Mouse (Mus musculus): ENCODE data around the gene Olfr434.
"Not testable (repeated sequence)": the region's sequence is repeated elsewhere in the genome, so short reads cannot be mapped to it uniquely, and the experiment has no call there.

Olfr434 gene

DNA sequence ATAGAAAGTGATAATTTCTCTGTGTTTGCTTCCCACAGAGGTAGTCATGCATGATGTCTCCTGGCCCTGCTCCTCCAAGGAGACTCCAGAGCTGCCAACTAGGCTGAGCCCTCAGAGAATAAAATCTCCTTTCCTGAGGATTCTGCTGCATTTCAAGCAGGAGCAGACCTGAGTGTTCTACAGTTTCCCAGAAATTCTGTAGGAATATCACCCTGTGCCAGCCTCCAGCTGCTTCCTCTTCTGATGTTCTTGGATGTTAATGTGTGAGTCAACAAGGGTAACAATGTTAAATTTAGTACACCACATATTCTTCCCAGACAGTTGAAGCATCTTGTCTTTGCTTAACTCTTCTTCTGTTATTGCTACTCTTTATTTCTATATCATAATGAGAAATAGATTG is at the start of gene Olfr434:
Olfr434 (plus strand) TSS at position 149 of the 400 bp plus-strand sequence.
- not testable (repeated sequence) for DNase-seq (ENCODE audit: extremely low spot score, low spot score)

DNA sequence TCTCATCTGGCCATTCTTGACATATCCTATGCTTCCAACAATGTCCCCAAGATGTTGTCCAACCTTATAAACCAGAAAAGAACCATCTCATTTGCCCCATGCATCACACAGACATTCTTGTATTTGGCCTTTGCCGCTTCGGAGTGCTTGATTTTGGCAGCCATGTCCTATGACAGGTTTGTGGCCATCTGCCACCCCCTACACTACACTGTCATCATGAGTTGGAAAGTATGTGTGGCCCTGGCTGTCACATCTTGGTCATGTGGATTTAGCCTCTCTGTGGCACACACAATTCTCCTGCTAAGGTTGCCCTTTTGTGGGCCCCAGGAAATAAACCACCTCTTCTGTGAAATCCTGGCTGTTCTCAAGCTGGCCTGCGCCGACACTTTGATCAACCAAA is 45.6 kb upstream of the Olfr434 start:
- no peak for DNase-seq (ENCODE audit: extremely low spot score, low spot score)

DNA sequence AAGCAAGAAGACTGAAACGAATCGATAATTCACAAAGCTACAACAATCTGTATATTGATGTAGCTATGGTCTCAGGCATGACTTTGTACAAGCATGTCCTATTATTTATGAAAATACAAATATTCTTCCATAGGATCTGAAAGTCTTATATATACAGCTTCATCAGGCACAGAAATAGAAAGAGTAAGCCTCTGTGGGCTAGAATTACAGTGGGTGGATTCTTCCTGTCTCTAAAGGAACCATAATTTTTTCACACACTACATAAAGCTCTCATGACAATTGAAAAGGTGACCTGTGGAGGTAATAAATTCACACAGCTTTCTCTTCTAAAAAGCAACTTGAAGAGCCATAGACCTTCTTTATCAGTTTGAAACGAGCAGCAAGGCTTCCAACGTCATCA is 41.0 kb upstream of the Olfr434 start, which contains the start of gene Olfr13:
Olfr13 (plus strand) TSS at position 301 of the 400 bp plus-strand sequence.
- DNase-seq (ENCODE audit: extremely low spot score, low spot score), result no peak

DNA sequence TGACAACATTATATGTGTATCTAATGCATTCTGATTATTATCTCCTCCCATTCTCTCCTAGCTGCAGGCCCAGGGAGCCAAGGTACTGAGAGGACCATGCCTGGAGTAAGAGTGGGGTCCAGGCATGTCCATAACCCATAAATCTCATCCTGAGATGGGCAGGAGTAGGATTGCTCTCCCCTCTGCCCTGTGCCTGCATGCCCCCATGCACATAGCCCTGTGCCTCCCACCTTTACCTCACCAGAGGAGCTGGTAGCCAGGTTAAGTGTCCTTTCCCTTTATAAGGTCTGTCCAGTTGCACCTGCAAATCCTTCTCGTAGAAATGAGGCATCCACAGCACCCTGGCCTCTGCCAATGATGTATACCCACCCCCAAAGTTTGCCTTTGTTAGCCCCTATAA is 34.7 kb upstream of the Olfr434 start:
- no peak for DNase-seq (ENCODE audit: extremely low spot score, low spot score)

DNA sequence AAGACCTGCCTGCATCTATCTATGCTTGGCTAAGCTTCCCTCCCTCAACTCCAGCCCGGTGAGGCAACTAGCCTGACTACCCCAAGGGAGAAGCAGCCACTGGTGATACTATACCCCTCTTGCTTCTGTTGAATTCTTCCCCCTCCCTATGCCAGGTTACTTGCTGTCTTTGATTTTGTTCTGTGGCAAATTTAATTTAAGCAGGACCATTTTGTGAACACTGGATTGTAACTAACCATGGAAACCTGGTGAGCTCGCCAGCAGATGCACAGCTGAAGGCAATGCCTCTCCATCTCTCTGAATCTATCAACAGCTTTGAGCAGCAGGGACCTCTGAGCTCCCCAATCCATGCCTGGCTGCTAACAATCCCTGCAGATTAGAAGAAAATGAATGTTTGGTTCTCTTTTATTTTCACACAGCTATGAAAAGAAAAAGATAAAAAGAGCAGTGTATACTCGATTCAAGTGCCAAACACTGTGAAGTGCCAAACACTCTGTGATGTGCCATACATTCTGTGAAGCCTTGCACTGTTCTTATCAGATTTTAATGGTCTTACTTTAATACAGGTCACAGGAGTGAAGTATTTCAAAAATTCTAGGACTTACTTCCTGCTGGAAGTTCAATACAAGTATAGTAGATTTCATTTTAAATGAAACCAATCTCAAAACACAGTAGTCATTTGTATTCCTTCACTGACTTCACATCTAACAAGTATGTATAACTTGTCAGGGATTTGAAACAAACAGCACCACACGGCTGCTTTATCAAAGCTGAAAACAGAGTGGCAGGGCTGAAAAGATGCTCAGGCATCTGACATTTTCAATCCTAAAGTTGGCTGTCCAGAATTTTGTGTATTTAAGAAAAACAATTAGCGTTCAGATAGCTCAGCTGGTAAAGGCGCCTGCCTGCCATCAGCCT is 34.0 kb upstream of the Olfr434 start:
- no peak for DNase-seq (ENCODE audit: extremely low spot score, low spot score)

DNA sequence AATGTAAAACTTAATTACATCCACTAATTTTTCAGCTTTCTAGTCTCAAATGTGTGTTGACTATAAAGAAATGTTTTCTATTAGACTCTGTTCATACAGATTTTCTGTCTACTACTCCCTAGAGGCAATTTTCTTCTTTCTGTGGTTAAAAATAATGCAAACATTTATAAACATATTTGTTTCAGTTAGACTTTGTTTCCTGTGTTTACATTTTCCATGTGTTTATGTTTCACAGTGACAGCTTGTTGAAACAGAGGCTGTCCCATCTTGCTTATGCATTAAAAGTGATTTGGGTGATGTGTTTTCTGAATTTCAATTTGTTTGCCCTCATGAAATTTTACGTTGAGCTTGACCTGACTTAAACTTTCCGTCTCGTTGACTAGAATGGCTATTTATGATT is 21.8 kb upstream of the Olfr434 start:
- no peak for DNase-seq (ENCODE audit: extremely low spot score, low spot score)

DNA sequence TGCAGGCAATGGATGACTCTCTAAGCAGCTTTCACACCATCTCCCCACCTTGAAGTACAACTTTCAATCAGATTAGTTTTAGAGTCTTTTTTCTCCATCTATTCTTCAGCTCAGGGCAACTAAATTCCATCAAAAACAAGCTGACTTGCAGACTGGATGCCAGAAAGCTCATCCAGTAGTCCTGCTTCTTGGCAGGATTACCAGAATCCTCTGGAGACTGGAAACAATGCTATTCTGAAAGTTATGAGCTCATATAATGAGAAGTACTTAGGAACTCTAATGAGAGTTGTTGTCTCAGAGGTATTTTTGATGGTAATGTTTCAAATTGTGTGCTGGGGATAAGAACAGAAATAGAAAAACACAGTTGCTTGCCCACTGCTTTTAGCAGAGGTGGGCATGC is 16.0 kb upstream of the Olfr434 start, which contains the start of gene Olfr435:
Olfr435 (plus strand) TSS at position 366 of the 400 bp plus-strand sequence.
- no peak for DNase-seq (ENCODE audit: extremely low spot score, low spot score)

DNA sequence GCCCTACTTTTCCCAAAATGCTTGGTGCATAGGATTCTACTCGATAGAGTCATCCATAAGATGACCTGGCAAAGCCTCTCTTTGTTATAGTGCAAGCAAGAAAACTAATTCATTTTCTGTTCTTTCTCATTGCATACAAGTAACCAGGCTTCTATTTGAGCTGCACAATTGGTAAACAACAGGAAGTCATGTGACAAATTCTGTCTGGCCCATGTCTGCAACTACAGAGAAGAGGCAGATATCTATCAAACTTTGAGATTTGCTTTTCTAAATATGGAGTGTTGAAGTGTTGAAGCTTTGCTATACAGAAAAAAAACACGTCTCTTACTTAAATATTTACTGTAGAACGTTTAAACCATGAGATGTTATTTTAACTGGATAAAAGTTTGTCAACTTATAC is 14.7 kb upstream of the Olfr434 start:
- no peak for DNase-seq (ENCODE audit: extremely low spot score, low spot score)

DNA sequence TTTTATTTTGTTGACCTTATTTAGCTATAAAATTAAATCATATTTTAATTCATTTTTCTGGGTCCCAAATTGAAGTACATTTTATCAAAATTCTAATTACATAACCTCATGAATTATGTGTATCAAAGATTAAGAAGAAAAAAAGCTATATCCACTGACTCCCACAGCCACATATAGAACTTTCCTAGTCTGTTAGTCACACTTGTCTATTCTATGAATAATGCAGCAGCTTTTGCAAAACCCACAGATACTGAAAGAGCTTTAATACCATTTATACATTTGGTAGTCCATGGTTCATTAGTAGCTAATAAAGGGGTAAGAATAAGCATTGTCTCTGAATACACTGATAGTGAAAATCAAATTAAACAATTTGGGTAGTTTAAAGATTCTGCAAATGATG is 10.0 kb upstream of the Olfr434 start:
- no peak for DNase-seq (ENCODE audit: extremely low spot score, low spot score)

DNA sequence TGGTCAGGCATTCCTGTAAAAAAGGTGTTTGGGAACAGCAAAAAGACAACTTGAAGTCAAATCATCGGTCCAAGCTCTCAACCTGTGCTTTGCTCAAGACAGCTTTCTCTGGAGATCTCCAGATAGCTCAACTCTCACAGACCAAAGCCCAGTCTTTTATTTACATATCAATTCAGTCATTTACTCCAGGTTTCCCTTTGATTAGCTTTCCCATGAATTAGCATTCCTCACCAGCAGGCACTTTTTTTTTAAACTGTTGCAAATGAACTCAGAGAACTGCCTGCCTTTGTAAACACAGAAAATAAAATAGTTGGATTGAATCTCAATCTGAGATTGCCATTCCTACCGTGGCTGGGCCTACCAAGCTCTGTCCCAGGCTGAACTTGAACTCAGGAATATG is 7.5 kb upstream of the Olfr434 start:
- no peak for DNase-seq (ENCODE audit: extremely low spot score, low spot score)

DNA sequence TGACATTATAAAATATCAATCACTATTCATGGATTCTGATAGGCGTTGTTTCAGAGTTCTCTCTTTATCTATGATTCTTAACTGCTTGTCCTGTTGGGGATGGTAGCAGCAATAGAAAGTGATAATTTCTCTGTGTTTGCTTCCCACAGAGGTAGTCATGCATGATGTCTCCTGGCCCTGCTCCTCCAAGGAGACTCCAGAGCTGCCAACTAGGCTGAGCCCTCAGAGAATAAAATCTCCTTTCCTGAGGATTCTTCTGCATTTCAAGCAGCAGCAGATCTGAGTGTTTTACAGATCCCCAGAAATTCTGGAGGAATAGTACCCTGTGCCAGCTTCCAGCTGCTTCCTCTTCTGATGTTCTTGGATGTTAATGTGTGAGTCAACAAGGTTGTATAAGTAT is 18.4 kb downstream of the Olfr434 start, which contains the start of gene Olfr47:
Olfr47 (plus strand) TSS at position 275 of the 400 bp plus-strand sequence.
- not testable (repeated sequence) for DNase-seq (ENCODE audit: extremely low spot score, low spot score)

DNA sequence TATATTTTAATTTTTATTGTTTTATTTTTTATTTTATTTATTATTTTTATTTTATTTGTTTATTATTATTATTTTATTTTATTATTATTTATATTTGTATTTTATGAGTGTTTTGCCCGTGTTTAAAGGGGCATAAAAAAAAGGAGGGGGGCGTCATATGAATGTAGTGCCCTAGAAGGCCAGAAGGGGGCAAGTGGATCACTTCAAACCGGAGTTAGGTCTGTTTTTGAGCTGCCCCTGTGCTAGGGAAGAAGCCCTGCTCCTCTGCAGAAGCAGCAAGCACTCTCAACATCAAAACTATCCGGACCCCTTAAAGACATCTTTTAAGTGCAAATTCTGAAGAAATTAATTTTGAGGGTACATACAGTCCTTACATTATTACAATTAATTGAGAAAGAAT is 29.2 kb downstream of the Olfr434 start:
- DNase-seq (ENCODE audit: extremely low spot score, low spot score), result no peak

DNA sequence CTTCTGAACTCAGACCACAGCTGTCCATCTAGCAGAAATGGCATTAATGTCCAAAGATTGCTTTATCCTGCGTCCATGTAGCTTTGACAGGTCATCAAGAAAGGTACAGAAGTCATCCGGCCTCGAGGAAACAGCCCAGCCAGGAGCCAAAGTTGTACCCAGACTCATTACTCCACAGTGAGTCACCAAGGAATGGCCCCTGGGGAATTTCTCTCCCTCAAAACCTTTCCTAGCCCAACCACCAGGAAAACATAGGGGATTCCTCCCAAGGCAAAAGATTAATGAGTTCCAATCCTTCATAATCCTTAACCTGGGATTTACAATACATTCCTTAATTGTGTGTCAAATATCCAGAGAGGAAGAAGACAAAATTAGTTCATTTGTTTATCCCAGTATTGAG is 34.6 kb downstream of the Olfr434 start:
- DNase-seq (ENCODE audit: extremely low spot score, low spot score), result no peak

DNA sequence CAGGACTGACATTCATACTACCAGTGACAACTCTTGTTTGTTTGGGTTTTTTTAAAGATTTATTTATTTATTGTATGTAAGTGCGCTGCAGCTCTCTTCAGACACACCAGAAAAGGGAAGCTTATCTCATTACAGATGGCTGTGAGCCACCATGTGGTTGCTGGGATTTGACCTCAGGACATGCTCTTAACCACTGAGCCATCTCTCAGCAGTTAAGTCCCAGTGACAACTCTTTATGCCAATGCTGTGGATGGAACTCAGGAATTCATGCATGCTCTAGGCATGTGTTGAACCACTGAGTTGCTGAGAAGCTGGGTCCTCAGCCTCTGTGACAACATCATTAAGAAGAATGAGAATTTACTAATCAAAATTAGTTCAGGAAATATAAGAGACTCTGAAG is 40.2 kb downstream of the Olfr434 start:
- DNase-seq (ENCODE audit: extremely low spot score, low spot score), result no peak

DNA sequence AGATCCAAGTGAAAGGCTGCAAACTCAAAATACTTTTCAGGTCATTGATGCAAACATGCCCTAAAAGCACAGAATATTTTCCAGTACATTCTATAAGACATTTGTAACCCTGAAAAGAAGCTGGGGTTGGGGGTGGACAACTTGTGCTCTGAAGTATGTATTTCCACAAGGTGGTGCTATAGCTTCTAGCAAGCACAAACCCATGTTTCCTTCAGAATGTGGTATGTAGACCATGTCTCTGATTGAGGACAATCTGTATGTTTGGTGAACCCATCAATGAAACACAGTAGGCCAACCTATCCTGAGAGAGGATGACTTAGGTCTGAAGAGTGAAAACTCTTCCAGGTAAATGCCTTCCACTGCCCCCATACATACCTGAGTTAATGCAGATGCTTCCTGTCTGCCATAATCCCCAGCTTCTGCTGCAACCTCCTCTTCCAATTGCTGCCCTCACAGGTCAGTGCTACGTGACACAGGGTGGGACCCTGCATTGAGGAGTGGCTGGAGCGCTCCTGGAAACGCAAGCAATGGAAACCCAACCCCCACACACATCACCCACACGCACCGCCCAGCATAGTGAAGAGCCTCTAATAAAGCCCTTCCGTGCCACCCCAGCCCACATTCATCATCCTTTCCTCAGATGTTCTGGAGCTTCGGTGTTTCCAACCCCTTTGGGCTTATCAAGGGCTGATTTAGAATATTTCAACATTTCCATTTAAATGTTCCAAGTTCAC is 41.5 kb downstream of the Olfr434 start:
- DNase-seq (ENCODE audit: extremely low spot score, low spot score), result no peak

DNA sequence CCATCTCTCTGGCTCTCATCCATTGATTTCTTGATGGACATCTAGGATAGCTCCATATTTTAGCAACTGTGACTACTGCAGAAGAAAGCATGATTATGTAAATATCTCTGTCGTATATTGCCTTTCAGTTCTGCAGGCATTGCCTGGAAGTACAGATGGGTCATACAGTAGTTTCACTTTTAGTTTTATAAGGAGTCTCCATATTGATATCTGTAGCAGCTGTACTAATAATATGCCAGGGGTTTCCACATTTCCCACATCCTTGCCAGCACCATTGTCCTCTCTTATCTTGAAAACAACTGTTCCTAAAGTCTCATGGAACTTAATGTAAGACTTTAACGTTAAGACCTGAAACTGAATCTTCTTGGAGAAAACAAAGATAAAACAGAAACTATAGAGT is 47.9 kb downstream of the Olfr434 start:
- no peak for DNase-seq (ENCODE audit: extremely low spot score, low spot score)

DNA sequence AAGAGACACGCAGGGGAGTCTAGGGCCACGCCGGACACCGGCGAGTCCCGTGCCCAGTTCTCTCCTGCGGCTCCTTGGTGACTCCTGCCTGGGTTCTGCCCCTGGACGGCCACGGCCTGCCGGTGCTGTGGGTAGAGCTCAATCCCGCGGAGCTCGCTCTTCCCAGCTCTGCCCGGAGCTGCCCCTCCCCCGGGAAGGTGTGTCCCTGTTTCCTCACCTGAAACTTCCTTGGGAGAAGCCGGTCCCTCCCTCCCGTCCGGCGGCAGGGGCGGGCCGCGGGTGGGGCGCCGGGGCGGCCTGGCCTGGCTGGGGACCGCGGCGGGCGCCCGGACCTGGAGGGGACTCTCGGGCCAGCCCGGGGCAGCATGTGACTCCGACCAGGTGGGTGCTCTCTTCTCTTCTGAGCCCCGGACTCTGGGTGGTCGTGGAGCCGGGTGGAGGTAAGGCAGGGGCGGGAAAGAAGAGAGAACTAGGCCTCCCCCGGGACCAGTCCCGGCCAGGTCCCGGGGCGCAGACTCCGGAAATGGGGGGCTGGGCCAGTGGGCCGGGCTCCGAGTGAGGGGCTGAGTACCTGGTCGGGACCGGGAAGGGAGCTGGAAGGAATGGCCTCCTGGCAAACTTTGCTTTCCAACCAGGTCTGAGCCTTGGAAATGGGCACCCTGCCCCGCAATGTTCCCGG is 52.7 kb downstream of the Olfr434 start, which contains the start of gene Arhgef5:
Arhgef5 (plus strand) TSS at position 220 of the 679 bp plus-strand sequence.
- DNase-seq (ENCODE audit: extremely low spot score, low spot score), result peak; percentile 55

DNA sequence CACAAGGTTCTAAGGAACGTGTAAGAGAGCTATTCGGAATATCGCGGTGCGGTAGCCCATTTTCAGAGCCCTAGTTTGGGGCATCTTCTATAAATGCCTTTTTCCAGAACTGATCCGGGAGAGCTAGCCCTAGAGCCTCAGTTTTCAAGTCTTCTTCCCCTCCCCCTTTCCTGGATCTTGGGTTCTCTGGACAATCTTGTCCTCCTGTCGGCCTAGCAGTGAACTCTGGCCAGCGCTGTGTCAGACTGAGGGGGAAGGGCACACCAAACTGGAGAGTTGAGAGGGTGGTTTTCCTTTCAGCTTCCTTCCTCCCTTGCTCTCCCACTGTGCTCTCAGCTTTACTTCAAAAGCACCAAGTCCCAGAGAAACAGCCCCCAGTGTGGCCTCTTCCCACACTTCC is 53.5 kb downstream of the Olfr434 start:
- DNase-seq (ENCODE audit: extremely low spot score, low spot score), result peak; percentile 45
